Mouse (Mus musculus) kidney, postnatal 14 days (tissue): ENCODE data around the gene Usp30.

ENCODE experiments used
- DNase-seq: peaks from one replicate; pipeline ENCODE4 v3.0.0; 2022; ENCODE audit warnings: mixed read lengths

The Usp30 gene

GRCm38 (mm10) chr5:114067543-114067942 is 2.3 kb downstream of the Usp30 start:
- DNase-seq, result no peak

- no peak for DNase-seq
Measured at GRCm38 (mm10) chr5:114067982-114068381, 2.7 kb downstream of the Usp30 start.

- DNase-seq, result no peak
Measured at GRCm38 (mm10) chr5:114070858-114071257, 5.6 kb downstream of the Usp30 start.

- no peak for DNase-seq
Measured at GRCm38 (mm10) chr5:114072262-114072661, 7.0 kb downstream of the Usp30 start.

DNA sequence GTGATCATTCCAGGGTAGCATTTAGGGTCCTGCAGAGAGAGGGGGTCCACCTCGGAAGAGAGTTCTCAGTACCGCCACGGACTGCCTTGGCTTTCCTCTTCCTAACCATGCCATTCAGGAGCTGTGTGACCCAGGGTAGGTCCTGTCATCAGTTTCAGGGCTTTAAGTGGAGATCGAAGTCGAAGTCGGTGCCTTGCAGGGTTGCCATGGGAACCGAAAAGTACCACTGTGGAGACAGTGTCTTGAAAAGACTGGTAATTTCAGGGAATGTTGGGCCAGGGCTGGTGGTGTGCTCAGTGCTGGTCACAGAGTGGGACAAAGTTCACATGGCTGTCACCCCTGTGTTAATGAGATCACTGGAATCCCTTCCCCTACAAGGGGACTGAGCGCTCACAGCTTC is 11.7 kb downstream of the Usp30 start:
- no peak for DNase-seq

- no peak for DNase-seq
Measured at GRCm38 (mm10) chr5:114085501-114085900, 20.2 kb downstream of the Usp30 start.

DNA sequence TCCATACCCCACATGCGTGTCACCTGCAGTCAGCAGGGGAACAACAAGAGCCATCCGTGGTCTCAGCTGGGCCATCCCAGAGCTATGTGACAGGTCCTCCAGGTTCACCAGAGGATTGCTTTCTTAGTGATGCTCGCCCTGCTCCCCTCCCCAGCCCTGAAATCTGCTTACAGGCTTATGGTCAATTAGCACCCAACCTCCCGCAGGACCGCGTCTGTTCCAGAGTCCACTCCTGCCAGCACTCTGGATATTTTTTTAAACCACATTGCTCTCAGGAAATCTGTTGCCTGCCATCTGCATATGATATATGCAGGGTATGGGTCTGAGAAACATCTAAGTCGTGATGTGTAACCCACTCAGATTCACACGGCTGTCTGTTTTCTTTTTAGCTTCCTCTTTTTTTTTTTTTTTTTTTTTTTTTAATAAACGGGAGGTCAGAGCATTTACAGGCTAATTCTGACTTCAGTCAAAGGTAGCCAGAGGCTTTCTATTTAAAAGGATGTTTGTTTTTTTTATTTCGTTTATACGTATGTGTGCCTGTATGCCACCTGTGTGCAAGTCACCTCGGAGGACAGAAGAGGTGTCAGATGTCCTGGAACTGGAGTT is 22.7 kb downstream of the Usp30 start:
- no peak for DNase-seq

DNA sequence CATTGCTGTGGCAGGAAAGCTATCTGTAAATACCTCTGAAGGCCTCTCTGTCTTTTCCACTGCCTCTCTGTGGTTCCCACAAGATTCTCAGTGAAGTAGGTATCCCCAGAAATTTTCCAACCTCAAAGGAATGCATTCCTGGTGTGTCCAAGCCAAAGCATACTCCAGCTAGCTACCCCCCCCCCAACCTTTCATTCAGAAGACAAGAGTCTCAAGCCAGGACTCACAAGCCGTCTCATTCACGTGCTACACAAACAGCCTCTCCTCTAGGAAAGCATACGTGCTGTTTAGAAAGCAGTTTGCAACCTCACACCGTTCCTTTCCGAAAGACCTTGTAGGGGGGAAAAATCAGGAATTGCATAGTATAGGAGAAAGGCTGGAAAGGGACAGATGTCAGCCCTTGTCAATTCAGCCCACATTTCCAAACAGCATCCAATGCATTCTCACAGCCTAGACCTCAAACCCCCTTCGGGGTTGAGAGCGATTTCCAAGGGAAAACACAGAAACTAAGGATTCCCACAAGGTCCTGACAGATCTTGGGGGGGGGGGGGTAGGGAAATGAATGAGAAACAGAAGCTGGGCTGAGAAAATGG is 25.3 kb downstream of the Usp30 start:
- DNase-seq, result no peak

DNA sequence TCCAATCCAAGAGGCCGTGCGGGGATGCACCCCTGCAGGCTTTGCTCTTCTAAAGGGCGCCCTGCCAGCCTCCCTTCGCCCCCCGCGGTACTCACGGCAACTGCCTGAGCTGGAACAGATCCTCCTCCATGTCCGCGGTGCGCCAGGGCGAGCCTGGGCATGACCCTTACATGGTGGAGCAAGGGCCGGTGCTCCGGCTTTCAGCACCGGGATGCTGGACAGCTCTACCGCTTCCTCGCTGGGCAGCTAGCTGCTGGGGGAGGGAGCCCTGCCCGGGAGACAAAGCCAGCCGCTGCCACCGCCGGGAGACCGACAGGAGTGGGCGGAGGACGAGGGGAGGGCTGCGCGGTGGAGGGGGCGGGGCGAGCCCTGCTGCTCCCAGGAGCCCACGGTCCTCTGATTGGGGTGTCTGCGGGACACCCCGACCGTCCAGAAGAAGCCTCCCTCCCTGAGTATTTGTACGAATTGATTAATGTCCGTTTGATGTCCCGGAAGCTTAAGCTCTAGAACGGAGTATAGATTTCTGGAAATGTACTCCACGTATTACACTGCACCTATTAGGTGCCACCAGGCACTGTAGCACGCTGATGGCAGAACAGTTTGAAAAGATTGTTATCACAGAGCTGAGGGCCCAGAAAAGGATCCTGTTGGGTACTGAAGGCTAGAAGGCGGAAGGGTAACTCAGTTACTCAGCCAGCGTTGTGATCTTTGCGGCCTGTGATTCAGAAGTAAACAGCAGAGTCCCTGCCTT is 26.0 kb downstream of the Usp30 start, which contains the start of gene Svop:
Svop (minus strand) TSS at position 514 of the 751 bp plus-strand sequence.
- peak; percentile 86 for DNase-seq

DNA sequence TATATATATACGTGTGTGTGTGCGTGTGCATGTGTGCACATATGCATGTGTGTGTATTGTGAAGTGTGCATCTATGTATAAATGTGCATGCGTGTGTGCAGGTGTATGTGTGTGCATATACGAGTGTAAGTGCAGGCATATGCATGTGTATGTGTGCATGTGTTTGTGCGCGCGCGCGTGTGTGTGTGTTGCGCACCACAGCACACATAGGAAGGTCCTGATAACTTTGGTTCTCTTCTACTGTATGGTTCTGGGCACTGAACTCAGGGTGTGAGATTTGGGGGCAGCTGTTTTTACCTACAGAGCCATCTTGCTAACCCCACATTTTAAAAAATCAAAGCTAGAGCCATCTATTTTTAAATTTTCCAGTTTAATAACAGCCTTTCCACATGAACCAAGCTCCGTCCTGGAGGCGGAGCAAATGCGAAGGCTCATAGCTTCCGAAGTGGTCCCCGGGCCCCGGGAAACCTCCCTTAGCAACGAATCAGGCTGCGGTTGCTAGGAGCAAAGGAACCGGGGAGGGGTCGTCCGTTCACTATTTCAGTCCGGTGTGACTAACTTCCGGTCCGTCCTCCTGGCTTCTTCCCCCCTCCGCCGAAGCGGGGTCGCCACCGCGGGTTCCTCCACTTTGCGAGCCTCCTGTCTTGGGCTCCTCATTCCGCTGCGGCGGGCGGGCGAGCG is 34.6 kb downstream of the Usp30 start:
- peak; percentile 94 for DNase-seq

GRCm38 (mm10) chr5:114100390-114101099 is 35.3 kb downstream of the Usp30 start:
- DNase-seq, result no peak

DNA sequence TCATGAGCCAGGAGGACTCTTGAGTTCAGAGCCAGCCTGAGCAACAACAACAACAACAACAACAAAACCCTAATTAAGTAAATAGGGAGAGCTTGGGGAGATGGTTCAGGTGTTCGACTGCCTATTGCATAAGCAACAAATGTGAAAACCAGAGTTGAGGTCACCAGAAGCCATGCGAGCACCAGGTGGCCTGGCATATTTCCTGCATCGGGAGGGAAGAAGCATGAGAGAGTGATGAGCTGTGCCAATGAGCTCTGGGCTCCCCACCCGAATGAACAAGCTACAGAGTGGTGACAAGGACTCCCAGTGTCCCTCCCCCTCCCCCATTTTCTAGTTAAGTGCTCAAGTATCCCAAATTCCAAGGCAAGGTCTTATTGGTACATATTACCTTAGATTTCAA is 36.6 kb downstream of the Usp30 start:
- no peak for DNase-seq

GRCm38 (mm10) chr5:114102807-114103206 is 37.5 kb downstream of the Usp30 start:
- no peak for DNase-seq

DNA sequence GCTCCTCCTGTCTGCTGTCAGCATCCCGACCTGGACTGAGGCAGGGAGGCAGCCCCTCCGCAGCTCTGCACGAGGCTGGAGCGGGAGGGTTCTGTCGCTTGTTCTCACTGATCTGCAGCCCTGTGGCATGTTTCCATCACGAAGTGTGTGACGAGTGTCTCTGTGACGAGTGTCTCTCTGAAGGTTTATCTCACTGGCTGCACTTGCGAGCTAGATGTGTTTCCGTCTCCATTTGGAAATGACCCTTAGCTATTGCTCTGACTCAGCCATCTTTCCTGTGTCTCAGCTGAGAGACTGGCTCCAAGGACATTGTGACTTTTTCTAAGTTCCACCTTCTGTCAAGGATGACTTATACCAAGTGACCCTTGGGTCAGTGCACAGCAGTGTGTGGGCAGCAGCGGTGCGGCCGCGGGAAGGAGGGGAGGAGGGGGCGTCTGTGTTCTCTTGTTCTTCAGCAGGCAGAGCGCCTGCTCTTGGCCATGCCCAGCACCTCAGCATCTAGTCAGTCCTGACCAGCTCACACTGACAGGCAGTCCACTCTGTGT is 41.2 kb downstream of the Usp30 start:
- DNase-seq, result no peak

DNA sequence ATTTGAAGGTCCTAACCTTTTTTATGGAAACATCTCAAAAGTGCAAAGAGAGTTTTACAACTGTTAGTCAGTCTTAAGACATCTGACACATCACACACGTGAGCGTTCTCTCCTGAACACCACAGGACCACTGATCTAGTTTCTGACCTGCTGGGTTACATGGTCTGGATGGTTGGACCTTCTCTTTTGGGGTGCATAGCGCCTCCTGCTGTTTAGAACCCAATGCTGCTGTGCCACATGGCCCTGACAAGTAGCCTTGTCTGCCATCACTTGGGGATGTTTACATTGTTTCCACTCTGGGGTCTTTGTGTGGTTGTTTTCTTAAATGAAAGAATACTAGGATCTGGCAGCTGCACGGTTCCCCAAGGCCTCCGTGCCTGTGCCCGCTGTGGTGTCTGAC is 48.1 kb downstream of the Usp30 start:
- DNase-seq, result no peak

DNA sequence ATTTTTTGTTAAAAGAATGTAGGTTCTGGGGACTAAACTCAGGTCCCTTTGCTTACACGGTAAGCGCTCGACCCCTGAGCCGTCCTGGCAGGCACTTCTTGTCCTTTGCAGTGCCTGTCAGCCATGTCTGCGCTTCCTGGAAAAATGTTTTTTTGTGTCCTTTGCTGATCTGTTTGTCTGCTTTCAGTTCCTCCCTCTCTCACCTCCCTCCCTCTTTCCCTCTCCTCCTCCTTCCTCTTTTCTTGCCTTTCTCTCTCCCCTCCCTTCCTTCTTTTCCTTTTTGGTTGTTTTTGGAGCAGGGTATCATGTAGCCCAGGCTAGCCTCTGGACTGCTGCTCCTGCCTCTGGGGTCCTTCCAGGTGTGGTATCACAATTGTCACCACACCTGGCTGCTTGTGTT is 49.8 kb downstream of the Usp30 start:
- no peak for DNase-seq

GRCm38 (mm10) chr5:114116586-114116985 is 51.3 kb downstream of the Usp30 start:
- no peak for DNase-seq

GRCm38 (mm10) chr5:114119806-114120205 is 54.5 kb downstream of the Usp30 start:
- no peak for DNase-seq

GRCm38 (mm10) chr5:114126008-114126407 is 60.7 kb downstream of the Usp30 start:
- no peak for DNase-seq

- no peak for DNase-seq
Measured at GRCm38 (mm10) chr5:114126499-114127244, 61.4 kb downstream of the Usp30 start.

- DNase-seq, result peak; percentile 85
Measured at GRCm38 (mm10) chr5:114127374-114128349, 62.4 kb downstream of the Usp30 start, which contains the start of gene Alkbh2. Alkbh2 (minus strand) TSS chr5:114128218.
